Mouse (Mus musculus) gastrocnemius, adult 2 months (tissue): ENCODE data around the gene Aatk. TPM values are rescaled to one million over a fixed set of nuclear protein-coding genes. Genes with fewer than 3 reads are reported as not detected.

Source experiments
- DNase-seq: peaks from one replicate; pipeline ENCODE4 v3.0.0; 2022
- H3K27ac ChIP-seq: fragments of 200-600 bp; 2 replicates; pipeline ENCODE4 v1.8.1; 2022; ENCODE audit warnings: mild to moderate bottlenecking
- H3K4me3 ChIP-seq: fragments of 200-600 bp; 2 replicates; pipeline ENCODE4 v1.8.1; 2022; ENCODE audit warnings: mild to moderate bottlenecking, moderate library complexity
- CTCF ChIP-seq: fragments of 200-600 bp; IDR thresholded peaks from 2 replicates; pipeline ENCODE4 v1.8.1; 2022; ENCODE audit warnings: antibody characterized with exemption, mild to moderate bottlenecking, moderate library complexity
- intact Hi-C: fragments of 180-260 bp; cut with DNase I; formaldehyde crosslinking; loops from one replicate; pipeline ENCODE4 v1.15.1; 2025
- microRNA-seq: library from miRNA; unstranded; fragments of <30 nt; microRNA quantifications from one replicate; pipeline ENCODE4 v1.2.0, GENCODE M21; 2021
- total RNA-seq, 2 experiments: library from RNA; stranded (reverse); gene quantifications; 2 replicates each; pipeline ENCODE4 v1.2.3; 2021

Gene Aatk
- total RNA-seq, 2 experiments from 2014 or later, result 2.8 to 2.9 TPM

DNA sequence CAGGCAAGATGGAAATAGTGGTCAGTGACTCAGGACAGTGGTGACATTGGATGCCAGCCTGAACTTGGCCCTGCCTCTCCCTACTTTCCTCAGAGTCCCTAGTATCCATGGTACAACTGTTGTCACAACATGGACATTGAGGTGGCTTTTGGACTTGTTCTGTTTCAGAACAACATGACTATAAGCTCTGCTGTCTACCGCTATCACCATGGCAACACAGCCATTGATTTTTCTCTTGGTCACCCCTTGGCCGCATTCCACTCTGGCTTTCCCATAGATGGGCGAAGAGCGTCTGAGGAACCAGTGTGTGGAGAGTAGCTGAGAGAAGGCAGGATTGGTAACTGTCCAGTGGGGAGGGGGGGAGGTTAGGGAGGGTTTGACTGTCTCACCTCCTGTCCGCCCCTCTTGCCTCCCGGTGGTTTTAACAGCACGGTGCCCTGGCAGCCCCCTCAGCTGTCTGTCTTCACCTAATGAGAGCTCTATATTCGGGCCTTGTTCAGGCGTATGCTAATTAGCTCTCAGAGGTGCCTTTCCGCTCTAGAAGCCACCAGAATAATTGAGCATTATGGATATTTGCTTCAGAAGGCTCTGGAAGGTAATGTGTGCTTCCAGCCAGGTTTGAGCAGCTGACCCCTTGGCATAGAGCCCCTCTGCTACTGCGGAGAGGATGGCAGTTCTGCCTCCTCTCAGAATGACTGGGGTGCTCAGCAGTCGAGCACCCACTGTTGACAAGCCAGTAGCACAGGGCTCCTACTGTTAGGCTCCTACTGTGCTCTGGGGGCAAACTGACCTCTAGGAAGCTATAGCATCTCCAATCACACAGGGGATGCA lies 76.7 kb downstream of the Aatk start:
- Histone ChIP-seq H3K27ac (no peak overlapping the region), H3K4me3 (no peak overlapping the region)
- no peak for DNase-seq
- intact Hi-C loops, result no loop called here
- TF ChIP-seq CTCF, result no peak

GRCm38 (mm10) chr11:119967892-119968291 lies 79.1 kb downstream of the Aatk start:
- no peak overlapping the region for H3K27ac ChIP-seq
- intact Hi-C loops, result no loop called here
- no peak overlapping the region for H3K4me3 ChIP-seq
- TF ChIP-seq CTCF, result no peak
- no peak for DNase-seq

GRCm38 (mm10) chr11:119967401-119967800 lies 79.6 kb downstream of the Aatk start:
- no peak overlapping the region for H3K4me3 ChIP-seq
- no peak for TF ChIP-seq CTCF
- H3K27ac ChIP-seq, result no peak overlapping the region
- intact Hi-C loops, result no loop called here
- DNase-seq, result no peak

DNA sequence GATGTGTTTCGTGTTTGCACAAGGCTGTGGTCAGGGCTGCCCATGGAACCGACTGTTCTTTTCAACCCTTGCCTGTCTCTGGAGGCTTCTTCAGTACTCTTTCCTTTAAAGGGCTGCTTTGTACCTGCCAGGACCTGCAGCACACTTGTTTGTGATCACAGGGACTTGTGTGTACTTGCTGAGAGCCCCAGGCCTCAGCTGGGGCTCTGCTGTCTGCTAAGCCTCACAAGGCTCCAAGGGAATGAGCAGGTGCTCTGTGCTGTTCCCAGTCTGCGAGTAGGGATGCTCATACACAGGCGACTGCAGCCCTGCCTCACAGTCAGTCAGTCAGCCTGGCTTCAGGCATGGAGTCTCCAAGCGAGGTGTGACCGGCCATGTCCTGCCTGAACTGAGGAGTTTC lies 80.7 kb downstream of the Aatk start:
- Histone ChIP-seq H3K4me3 (no peak overlapping the region), H3K27ac (no peak overlapping the region)
- no peak for DNase-seq
- no peak for TF ChIP-seq CTCF
- intact Hi-C loops, result no loop called here

DNA sequence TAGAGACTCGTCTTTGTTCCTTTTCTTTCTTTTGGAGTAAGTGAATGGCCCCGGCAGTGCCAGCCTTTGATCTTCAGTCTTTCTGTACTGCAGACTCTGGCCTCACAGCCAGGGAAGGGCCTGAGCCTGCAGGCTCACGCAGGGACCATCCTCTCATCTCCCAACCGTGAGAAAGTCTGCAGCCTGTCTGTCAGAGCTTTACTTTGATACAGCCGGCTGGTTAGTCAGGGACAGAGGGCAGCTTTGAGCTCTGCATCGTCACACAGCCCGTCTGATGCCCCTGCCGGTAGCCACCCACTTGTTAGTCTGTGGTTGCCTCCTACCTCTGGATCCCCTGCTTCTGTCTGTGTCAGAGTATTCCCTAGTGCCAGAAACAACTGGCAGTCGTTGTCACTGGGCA lies 81.9 kb downstream of the Aatk start:
- Histone ChIP-seq H3K27ac (no peak overlapping the region), H3K4me3 (no peak overlapping the region)
- no peak for TF ChIP-seq CTCF
- DNase-seq, result no peak
- intact Hi-C loops, result no loop called here

DNA sequence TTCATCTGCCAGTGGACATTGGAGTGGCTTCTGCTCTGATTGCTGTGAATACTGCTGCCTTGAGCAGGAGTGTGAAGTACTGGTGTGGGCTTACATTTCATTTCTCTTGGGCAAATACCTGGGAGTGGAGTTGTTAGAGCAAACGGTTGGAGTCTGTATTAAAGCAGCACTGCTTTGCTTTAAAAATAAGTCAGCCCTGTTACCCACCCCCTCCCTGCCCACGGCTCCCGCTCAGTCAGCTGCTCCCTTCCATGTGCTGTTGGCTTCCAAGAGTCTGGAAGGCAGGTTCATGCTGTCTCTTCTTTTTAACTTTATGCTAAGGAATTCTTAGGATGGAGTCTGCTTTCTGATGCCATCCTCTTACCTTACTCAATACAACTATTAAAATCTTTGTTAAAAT lies 85.5 kb downstream of the Aatk start:
- intact Hi-C loops, result no loop called here
- Histone ChIP-seq H3K27ac (no peak overlapping the region), H3K4me3 (no peak overlapping the region)
- no peak for DNase-seq
- TF ChIP-seq CTCF, result no peak

GRCm38 (mm10) chr11:119960671-119961070 lies 86.3 kb downstream of the Aatk start:
- no peak overlapping the region for H3K27ac ChIP-seq
- DNase-seq, result no peak
- intact Hi-C loops, result no loop called here
- no peak for TF ChIP-seq CTCF
- no peak overlapping the region for H3K4me3 ChIP-seq

DNA sequence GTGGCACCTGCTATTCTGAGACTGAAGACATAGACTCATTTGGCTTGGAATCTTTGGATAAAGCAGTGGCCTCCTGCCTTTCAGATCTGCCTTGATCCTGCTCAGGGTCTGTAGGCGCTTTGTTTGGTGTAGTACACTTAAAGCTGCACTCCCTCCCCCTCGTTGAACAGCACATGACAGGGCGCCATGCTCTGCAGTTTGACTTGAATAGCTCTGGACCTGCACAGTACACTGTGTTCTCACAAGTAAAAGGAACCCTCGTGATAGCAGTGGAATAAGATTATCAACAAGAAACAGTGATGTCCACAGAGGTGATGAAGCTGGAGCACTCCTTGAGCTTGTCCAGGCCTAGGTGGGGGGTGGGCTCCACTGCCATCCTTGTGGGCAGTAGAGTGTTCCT lies 87.3 kb downstream of the Aatk start:
- Histone ChIP-seq H3K27ac (no peak overlapping the region), H3K4me3 (no peak overlapping the region)
- no peak for TF ChIP-seq CTCF
- intact Hi-C loops, result no loop called here
- no peak for DNase-seq

GRCm38 (mm10) chr11:119958856-119959255 lies 88.1 kb downstream of the Aatk start:
- Histone ChIP-seq H3K4me3 (no peak overlapping the region), H3K27ac (no peak overlapping the region)
- intact Hi-C loops, result no loop called here
- DNase-seq, result no peak
- TF ChIP-seq CTCF, result no peak

Small RNAs within 50 kb of the gene (microRNA-seq; reads per million reads assigned to microRNA genes)
- not detected for gene Gm25948
- gene Mir3065, result not detected
- not detected for gene Mir338

Other genes with a start within 250 kb of the Aatk start
- 10 to 100 TPM; 29.6 to 31.3 TPM for gene Chmp6, start 133.7 kb downstream of the Aatk start, total RNA-seq
- gene Baiap2, start 104.4 kb downstream of the Aatk start, total RNA-seq, result 1 to 10 TPM; 1.5 to 2.0 TPM
- 1 to 10 TPM; 5.3 to 9.5 TPM for gene Cep131, start 39.7 kb upstream of the Aatk start, total RNA-seq
- gene Tepsin, start 51.6 kb upstream of the Aatk start, total RNA-seq, result 1 to 10 TPM; 4.5 to 5.5 TPM
- 10 to 100 TPM; 38.3 to 43.3 TPM for gene Ndufaf8, start 51.8 kb upstream of the Aatk start, total RNA-seq
- 10 to 100 TPM; 32.2 to 51.7 TPM for gene Slc38a10, start 104.2 kb upstream of the Aatk start, total RNA-seq
- gene Bahcc1, start 185.8 kb upstream of the Aatk start, total RNA-seq, result 1 to 10 TPM; 3.5 to 5.3 TPM